Mouse (Mus musculus): Measurements from ENCODE around the gene Cpne6.

DNA sequence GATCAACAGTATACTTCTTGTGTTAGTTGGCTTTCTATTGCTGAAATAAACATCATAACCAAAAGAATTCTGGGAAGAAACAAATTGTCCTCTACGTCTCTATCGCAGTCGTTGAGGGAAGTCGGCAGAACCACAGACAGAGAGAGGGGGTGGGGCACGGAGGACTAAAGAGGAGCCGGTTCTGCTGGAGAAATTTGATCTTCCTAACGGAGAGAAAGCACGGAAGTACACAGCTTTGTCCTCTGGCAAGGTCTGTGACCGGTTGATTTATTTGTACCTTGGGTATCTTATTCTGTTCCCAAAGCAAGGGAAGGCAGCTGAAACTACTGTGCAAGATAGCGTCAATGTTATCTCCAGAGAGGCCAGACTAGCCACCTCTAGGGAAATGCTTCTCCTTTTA is 39.4 kb upstream of the Cpne6 start:
- no peak for TF ChIP-seq CTCF (IDR thresholded peaks at IDR 0.05; ENCODE audit: extremely low read depth, insufficient read depth, low read length)
- no peak for TF ChIP-seq POLR2A (IDR thresholded peaks at IDR 0.05; ENCODE audit: extremely low read depth, insufficient read depth, low read length)
